Comparison of ENCODE assay signal across 9 mouse cellular contexts in the genomic region with DNA sequence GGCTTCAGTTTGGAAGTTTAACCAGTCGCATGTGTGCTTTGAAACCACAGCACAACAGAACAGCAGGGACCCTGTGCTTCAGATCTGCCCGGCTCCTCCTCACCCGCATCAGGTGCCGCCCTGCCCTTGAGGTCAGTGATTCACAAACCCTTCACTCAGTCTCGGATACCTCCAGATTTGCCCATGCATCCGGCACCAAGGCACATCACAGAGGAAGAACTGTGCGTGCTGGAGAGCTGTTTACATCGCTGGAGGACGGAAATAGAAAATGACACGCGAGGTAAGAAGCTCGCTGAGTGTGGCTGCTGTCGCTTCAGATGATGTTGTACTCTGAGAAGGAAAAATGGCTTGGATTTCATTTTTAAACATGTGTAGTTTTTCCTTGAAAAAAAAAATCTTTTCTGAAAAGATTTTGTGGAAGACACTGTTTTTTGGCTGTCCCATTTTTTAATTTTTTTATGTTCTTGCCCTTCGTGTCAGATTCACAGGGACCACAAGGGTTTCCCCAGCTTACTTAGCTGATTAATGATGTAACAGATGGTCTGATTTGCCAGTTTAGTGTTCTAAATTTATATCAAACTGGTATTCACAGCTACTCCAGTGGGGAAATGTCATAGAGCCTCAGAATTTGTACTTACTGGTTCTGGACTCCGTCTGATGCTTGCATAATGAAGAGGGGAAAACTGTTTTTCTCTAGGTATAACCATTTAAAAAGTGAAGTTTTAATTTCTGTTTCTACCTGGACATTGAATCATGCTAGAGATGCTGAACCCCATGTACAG.
DNase-seq lines count a peak whose midpoint lies in the region; ATAC-seq and TF ChIP-seq lines count a peak whose summit lies in the region.
"Had no signal": no experiment of that assay in that cellular context is flagged by ENCODE, and none has a peak within 500 bp of the region (broad histone marks: within the 10 kb centered on the region; RNA-seq: fewer than 3 reads in every experiment).

No protein-coding gene starts in this region.

- no peak for TF ChIP-seq CTCF in hindbrain, postnatal 0 days (IDR thresholded peaks at IDR 0.05; ENCODE audit: low read depth)
- TF ChIP-seq CTCF in lung, adult 2 months (IDR thresholded peaks at IDR 0.05; ENCODE audit: insufficient read depth, low read length): no peak

- WGBS in hindbrain, postnatal 0 days: 49% methylated on average over 15 of the region's 15 CpGs
- 68% methylated on average over 15 of the region's 15 CpGs for WGBS in hindbrain, embryonic 12.5 days
- WGBS in lung, adult 2 months: 67% methylated on average over 15 of the region's 15 CpGs

- peak; percentile 19 for DNase-seq in hindbrain, postnatal 0 days (ENCODE audit: low spot score)
- peak; percentile 80 for DNase-seq in cerebellum, adult 9-10 months
- DNase-seq in layer of hippocampus, postnatal 25 days (ENCODE audit: extremely low spot score in 1 of 2, low spot score in 1 of 2): peak; percentile 19 to 48
- peak; percentile 17 for DNase-seq in right cerebral cortex, postnatal 4 days
- no peak for DNase-seq in adrenal gland, adult 8-10 months
- DNase-seq in lung, adult 2 months: no peak
- DNase-seq in urinary bladder, postnatal 10 days (ENCODE audit: low spot score): no peak
- DNase-seq: thymus, postnatal 14 days had no signal

- no peak overlapping the region for H3K27ac ChIP-seq in hindbrain, postnatal 0 days
- no peak overlapping the region for H3K27ac ChIP-seq in hindbrain, embryonic 12.5 days

- H3K4me3 ChIP-seq in hindbrain, postnatal 0 days (ENCODE audit: low read length): no peak overlapping the region
- no peak overlapping the region for H3K4me3 ChIP-seq in hindbrain, embryonic 12.5 days
- no peak overlapping the region for H3K4me3 ChIP-seq in lung, adult 2 months (replicated peaks; ENCODE audit: extremely low read depth, low read depth, low read length)

- no peak overlapping the region for H3K9ac ChIP-seq in hindbrain, postnatal 0 days (replicated peaks; ENCODE audit: low read length)
- no peak overlapping the region for H3K9ac ChIP-seq in hindbrain, embryonic 12.5 days

- peaks cover 6% of the 10 kb centered on the region for H3K36me3 ChIP-seq in hindbrain, postnatal 0 days (ENCODE audit: insufficient read depth, low read length)
- H3K36me3 ChIP-seq in hindbrain, embryonic 12.5 days: peaks cover 27% of the 10 kb centered on the region

- ATAC-seq in hindbrain, postnatal 0 days: peak; percentile 35; the same call in 1 of the 2 replicates
- no peak for ATAC-seq in hindbrain, embryonic 12.5 days (ENCODE audit: low FRiP score)

- no peaks in the 10 kb centered on the region for H3K27me3 ChIP-seq in hindbrain, postnatal 0 days (ENCODE audit: insufficient read depth, low read length)
- H3K27me3 ChIP-seq in hindbrain, embryonic 12.5 days: no peaks in the 10 kb centered on the region

- no peaks in the 10 kb centered on the region for H3K9me3 ChIP-seq in hindbrain, postnatal 0 days (ENCODE audit: low read length)
- no peaks in the 10 kb centered on the region for H3K9me3 ChIP-seq in hindbrain, embryonic 12.5 days (replicated peaks)

- TF ChIP-seq POLR2A in lung, adult 2 months (IDR thresholded peaks at IDR 0.05; ENCODE audit: borderline replicate concordance, extremely low read depth, low read depth, low read length): no peak

- no peak overlapping the region for H3K4me2 ChIP-seq in hindbrain, postnatal 0 days (ENCODE audit: low read depth, low read length)
- H3K4me2 ChIP-seq in hindbrain, embryonic 12.5 days (replicated peaks): no peak overlapping the region

- no peaks in the 10 kb centered on the region for H3K4me1 ChIP-seq in hindbrain, postnatal 0 days (ENCODE audit: insufficient read depth, low read length)
- no peaks in the 10 kb centered on the region for H3K4me1 ChIP-seq in hindbrain, embryonic 12.5 days
- no peaks in the 10 kb centered on the region for H3K4me1 ChIP-seq in lung, adult 2 months (ENCODE audit: control insufficient read depth, insufficient read depth, low read length)

Comparison
In these comparisons a context has a peak if more than half of its experiments do, and no peak if none do; other contexts are left out.
1. DNase-seq: peak in hindbrain, postnatal 0 days (single experiment), cerebellum, adult 9-10 months (single experiment), layer of hippocampus, postnatal 25 days (2 of 2) and right cerebral cortex, postnatal 4 days (single experiment); none in adrenal gland, adult 8-10 months (single experiment), lung, adult 2 months (single experiment) and urinary bladder, postnatal 10 days (single experiment).